Mouse (Mus musculus): ENCODE measurements around the gene Ccdc85b.
A peak's percentile ranks its signal among the peaks of the same experiment; 100 is the strongest.

Ccdc85b gene

GRCm38 (mm10) chr19:5480016-5480415, 22.3 kb upstream of the Ccdc85b start:
- DNase-seq = no peak

- no peak for DNase-seq
Measured at GRCm38 (mm10) chr19:5477668-5478300, 20.1 kb upstream of the Ccdc85b start.

- no peak for DNase-seq
Measured at GRCm38 (mm10) chr19:5477004-5477667, 19.4 kb upstream of the Ccdc85b start.

GRCm38 (mm10) chr19:5475069-5475714, 17.5 kb upstream of the Ccdc85b start:
- no peak for DNase-seq

- DNase-seq = no peak
Measured at GRCm38 (mm10) chr19:5474281-5475068, 16.8 kb upstream of the Ccdc85b start.

GRCm38 (mm10) chr19:5473720-5474119, 16.0 kb upstream of the Ccdc85b start, which contains the start of gene Efemp2:
Gene Efemp2 (plus strand): TSS chr19:5473954.
- peak; percentile 94 for DNase-seq

- DNase-seq = no peak
Measured at GRCm38 (mm10) chr19:5472857-5473256, 15.2 kb upstream of the Ccdc85b start.

GRCm38 (mm10) chr19:5471846-5472245, 14.2 kb upstream of the Ccdc85b start:
- no peak for DNase-seq

GRCm38 (mm10) chr19:5468374-5468773, 10.7 kb upstream of the Ccdc85b start, which contains the start of gene Ctsw:
Gene Ctsw (minus strand): TSS chr19:5468507.
- no peak for DNase-seq

- DNase-seq = no peak
Measured at GRCm38 (mm10) chr19:5466916-5467500, 9.3 kb upstream of the Ccdc85b start.

- no peak for DNase-seq
Measured at GRCm38 (mm10) chr19:5465037-5465436, 7.3 kb upstream of the Ccdc85b start.

- peak; percentile 74 for DNase-seq
Measured at GRCm38 (mm10) chr19:5463791-5464562, 6.3 kb upstream of the Ccdc85b start.

- no peak for DNase-seq
Measured at GRCm38 (mm10) chr19:5463212-5463611, 5.5 kb upstream of the Ccdc85b start.

- no peak for DNase-seq
Measured at GRCm38 (mm10) chr19:5461411-5461810, 3.7 kb upstream of the Ccdc85b start.

- peak; percentile 92 for DNase-seq
Measured at GRCm38 (mm10) chr19:5460465-5460911, 2.8 kb upstream of the Ccdc85b start, which contains the start of gene Fibp. Gene Fibp (plus strand): TSS chr19:5460615.

GRCm38 (mm10) chr19:5459896-5460295, 2.2 kb upstream of the Ccdc85b start:
- DNase-seq = no peak

- DNase-seq = no peak
Measured at GRCm38 (mm10) chr19:5459019-5459418, 1.3 kb upstream of the Ccdc85b start.

GRCm38 (mm10) chr19:5456922-5457745, 560 bp downstream of the Ccdc85b start:
- DNase-seq = peak; percentile 98

GRCm38 (mm10) chr19:5456241-5456921, 1.3 kb downstream of the Ccdc85b start:
- DNase-seq = peak; percentile 65

GRCm38 (mm10) chr19:5455568-5455967, 2.1 kb downstream of the Ccdc85b start:
- no peak for DNase-seq
